Mouse (Mus musculus) heart, postnatal 0 days (tissue): ENCODE results near the gene Spta1.

Source experiments
- CTCF ChIP-seq: IDR thresholded peaks from 2 replicates; pipeline ENCODE4 v1.5.1; 2016; ENCODE audit warnings: antibody characterized with exemption, control low read depth, low read depth
- EP300 ChIP-seq: IDR thresholded peaks from 2 replicates; pipeline ENCODE4 v1.6.1; 2016; ENCODE audit warnings: antibody characterized with exemption, low read depth

GRCm38 (mm10) chr1:174215270-174216038 is 42.9 kb downstream of the Spta1 start:
- TF ChIP-seq CTCF (no peak), EP300 (no peak)
